Mouse (Mus musculus) cerebellum, adult 18-20 months (tissue): Measurements from ENCODE around the gene Chac1.

Source experiments
- DNase-seq, 2 experiments: peaks; one replicate each; pipeline ENCODE4 v3.0.0; 2021

The Chac1 gene

GRCm38 (mm10) chr2:119327942-119328526, 23.0 kb upstream of the Chac1 start:
- peak; percentile 39 to 50 for DNase-seq

GRCm38 (mm10) chr2:119328546-119328945, 22.5 kb upstream of the Chac1 start:
- no peak for DNase-seq

GRCm38 (mm10) chr2:119329123-119329817, 21.8 kb upstream of the Chac1 start:
- no peak for DNase-seq

GRCm38 (mm10) chr2:119330795-119331194, 20.2 kb upstream of the Chac1 start:
- DNase-seq: no peak

- DNase-seq: no peak
Measured at GRCm38 (mm10) chr2:119332177-119332661, 18.8 kb upstream of the Chac1 start.

- DNase-seq: no peak
Measured at GRCm38 (mm10) chr2:119334135-119334534, 16.9 kb upstream of the Chac1 start.

GRCm38 (mm10) chr2:119334964-119335525, 16.0 kb upstream of the Chac1 start:
- no peak for DNase-seq

DNA sequence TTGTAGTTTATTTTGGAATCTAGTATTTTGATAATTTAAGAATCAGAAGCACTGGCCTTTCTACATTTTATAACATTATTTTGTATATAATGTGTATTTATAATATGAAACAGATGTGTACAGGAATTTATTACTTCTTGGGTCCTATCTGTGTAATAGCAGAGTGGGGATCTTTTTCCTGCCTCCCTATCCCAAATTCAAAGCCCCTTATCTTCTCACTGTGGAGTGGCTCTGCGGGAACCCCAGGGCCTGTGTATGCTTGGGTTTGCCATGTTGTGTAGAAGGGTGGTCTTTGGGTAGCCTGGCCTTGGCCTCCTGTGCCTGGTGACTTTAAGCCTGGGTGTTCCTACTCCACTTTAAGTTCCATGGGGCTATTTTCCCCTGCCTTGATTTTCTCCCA, 15.5 kb upstream of the Chac1 start:
- DNase-seq: no peak

GRCm38 (mm10) chr2:119336002-119336401, 15.0 kb upstream of the Chac1 start:
- no peak for DNase-seq

DNA sequence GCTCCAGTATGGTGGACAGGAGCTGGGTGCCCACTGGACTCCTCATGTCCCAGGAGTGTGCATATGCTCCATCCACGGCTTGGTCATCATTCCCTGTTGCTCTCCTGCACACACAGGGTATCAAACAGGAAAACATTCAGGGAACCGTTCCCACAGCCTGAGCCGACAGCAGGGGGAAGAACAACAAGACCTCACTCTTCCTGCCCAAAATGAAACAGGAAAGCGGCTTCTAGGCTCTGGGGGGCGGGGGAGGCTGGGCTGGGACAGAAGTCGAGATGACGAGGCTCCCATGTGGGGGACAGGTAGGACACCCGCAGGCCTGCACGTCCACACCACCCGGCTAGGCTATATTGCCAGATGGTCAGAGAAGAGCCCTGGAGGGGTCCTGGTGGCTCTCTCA, 14.6 kb upstream of the Chac1 start:
- no peak for DNase-seq

DNA sequence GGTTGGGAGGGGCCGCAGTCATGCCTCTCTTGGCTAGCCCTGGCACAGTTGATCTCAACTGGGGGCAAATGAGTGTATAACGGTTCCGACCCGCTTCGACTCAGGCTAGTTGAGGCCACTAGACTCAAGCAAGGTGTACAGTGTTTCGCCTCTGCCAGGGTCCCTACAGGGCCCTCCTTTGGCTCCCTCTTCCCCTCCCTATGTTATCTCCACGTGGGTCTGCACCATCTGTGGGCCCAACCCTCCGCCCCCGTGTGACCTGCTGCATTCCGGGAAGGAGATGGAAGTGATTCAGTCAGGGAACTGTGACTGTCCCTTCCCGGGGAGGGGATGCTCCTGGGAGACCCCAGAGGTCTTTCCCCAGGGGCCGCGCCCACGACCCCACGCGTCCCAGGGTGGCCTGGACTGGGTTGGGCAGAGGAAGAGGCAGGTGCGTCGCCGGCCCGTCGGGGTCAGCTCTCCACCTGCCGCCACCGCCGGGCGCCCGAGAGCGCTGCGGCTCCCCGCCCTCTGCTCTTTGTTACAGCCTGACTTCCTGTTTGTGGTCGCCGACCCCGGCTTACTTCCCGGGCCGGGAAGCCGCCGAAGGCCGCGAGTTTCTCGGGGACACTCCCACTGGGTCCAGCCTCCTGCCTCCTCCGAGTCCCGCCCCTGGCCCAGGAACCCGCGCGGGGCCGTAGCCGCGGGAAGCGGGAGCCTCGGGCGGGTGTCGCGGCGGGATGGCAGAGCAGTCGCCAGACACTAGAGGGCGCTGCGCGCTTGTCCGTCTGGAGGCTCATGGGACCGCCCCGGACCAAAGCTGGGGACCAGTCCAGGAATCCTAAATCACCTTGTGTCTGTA, 13.4 kb upstream of the Chac1 start:
- peak; percentile 90 to 96 for DNase-seq

DNA sequence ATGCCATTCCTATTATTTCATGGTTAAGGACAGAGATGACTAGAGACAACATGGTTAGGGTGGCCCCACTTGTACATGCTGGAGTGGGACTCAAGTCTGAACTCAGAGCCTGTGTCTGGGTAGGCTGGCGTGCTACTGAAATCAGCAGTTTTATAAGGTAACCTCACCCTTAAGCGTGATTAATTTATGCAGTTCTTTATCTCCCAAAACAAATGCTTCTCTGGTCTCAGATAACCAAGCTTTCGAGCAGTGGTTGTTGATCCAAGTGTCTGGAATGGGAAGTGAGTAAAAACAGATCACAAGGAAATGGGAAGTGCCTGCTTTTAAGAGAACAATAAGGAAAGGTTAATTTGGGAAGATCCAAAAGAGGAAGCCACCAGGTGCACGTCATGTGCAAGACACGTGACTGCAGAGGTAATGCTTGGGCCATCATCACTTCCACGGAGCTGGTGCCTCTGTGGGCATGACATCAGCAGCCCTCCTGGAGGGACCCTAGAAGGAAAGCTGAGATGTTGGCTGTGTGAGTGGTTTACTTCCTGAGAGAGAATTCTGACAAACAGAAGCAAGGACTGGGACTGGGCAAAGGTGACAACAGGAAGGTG, 6.4 kb upstream of the Chac1 start:
- DNase-seq: no peak

GRCm38 (mm10) chr2:119353707-119354106, 2.7 kb downstream of the Chac1 start:
- DNase-seq: no peak

GRCm38 (mm10) chr2:119355089-119355488, 4.1 kb downstream of the Chac1 start:
- DNase-seq: peak; percentile 88 to 90

DNA sequence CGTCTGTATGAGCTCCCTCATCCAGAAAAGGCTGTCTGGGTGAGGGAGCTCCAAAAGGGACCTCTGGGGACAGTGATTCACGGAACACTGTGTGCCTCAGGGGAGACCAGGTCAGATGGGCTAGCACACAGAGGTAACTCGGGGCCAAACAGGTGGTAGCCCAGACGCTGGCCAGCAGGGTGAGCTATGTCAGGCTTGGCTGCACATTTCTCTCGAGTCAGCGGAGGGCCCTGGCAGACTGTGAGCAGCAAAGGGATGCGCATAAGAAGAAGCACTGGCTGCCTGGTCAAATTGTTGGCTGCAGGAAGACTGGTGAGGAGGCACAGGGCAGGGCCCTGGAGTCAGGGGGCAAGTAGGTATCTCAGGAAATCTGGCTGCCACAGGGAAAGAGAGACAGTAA, 4.6 kb downstream of the Chac1 start:
- DNase-seq: peak; percentile 89 to 92

DNA sequence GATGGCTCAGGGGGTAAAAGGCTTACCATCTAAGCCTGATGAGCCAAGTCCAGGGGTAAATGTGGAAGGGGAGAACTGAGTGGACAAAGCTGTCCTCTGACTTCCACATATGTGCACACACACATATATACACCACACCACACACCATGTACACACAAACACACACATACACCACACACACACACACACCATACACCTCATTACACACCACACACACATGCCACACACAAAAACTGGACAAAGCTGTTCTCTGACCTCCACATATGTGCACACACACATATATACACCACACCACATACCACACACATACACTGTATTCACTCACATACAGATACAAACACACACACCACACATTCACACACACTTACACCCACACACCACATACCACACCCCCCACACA, 5.3 kb downstream of the Chac1 start:
- no peak for DNase-seq

GRCm38 (mm10) chr2:119356805-119357204, 5.8 kb downstream of the Chac1 start:
- DNase-seq: no peak

DNA sequence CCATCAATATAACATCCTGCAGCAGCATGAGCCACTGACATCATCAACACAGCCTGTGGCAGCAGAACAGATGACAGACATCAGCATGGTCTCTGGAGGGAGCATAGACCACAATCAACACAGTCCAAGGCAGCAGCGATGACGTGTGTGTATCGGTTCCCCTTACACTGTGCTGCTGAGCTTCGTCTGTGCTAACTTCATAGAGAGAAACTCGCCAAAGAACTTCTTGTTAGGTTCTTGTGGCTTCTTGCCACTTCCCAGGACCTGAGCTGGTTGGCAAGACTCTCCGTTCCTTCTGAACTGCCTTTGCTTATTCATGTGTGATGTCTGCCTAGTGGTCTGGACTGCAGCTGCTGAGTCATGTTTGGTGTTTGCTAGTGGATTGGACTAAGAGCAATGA, 7.2 kb downstream of the Chac1 start:
- no peak for DNase-seq

DNA sequence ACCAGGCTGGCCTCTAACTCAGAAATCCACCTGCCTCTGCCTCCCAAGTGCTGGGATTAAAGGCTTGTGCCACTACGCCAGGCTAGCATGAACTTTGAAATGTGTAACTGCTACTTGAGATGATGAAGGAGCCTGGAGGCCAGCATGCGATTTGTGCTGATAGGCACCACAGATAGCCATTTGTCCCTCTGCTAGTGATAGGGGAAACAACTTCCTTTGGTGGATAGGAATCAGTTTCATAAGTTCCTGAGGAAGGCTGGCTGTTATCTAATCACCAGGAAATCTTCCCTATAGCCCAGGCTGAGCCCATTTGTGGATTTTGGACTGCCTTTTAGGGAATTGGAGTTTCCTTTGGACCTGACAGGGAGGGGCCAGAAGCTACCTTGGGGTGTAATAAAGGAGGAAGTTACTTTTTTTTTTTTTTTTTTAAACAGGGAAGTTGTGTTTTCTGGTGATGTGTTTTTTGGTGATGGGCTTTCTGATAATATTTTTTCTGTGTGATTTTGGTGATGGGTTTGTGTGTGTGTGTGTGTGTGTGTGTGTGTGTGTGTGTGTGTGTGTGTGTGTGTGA, 8.8 kb downstream of the Chac1 start:
- no peak for DNase-seq

- no peak for DNase-seq
Measured at GRCm38 (mm10) chr2:119364969-119365368, 13.9 kb downstream of the Chac1 start.

GRCm38 (mm10) chr2:119367346-119367745, 16.3 kb downstream of the Chac1 start:
- no peak for DNase-seq

- no peak for DNase-seq
Measured at GRCm38 (mm10) chr2:119370116-119370515, 19.1 kb downstream of the Chac1 start.

- no peak for DNase-seq
Measured at GRCm38 (mm10) chr2:119377286-119377685, 26.3 kb downstream of the Chac1 start.
